Mouse (Mus musculus) testis, postnatal 10 days (tissue): ENCODE results near the gene Zfp972.
"Not testable (repeated sequence)": the region's sequence is repeated elsewhere in the genome, so short reads cannot be mapped to it uniquely, and the experiment has no call there.

Experiments
- DNase-seq: peaks from one replicate; pipeline ENCODE4 v3.0.0; 2021; ENCODE audit warnings: low spot score

The Zfp972 gene

GRCm38 (mm10) chr2:177925563-177926103 lies at the start of gene Zfp972:
Gene Zfp972, minus strand, starts transcription at chr2:177925613.
- not testable (repeated sequence) for DNase-seq

GRCm38 (mm10) chr2:177974814-177975213 lies 49.4 kb upstream of the Zfp972 start:
- not testable (repeated sequence) for DNase-seq

- DNase-seq, result peak; percentile 50
Observed at GRCm38 (mm10) chr2:177957145-177957544, 31.7 kb upstream of the Zfp972 start, which contains the start of gene Gm14326. Gene Gm14326, minus strand, starts transcription at chr2:177957297.

- peak; percentile 48 for DNase-seq
Observed at GRCm38 (mm10) chr2:177956734-177957133, 31.3 kb upstream of the Zfp972 start.

- DNase-seq, result not testable (repeated sequence)
Observed at GRCm38 (mm10) chr2:177903276-177903675, 22.1 kb downstream of the Zfp972 start.

- not testable (repeated sequence) for DNase-seq
Observed at GRCm38 (mm10) chr2:177898171-177898570, 27.2 kb downstream of the Zfp972 start.

GRCm38 (mm10) chr2:177897046-177897578 lies 28.3 kb downstream of the Zfp972 start, which contains the start of gene Gm14327:
Gene Gm14327, plus strand, starts transcription at chr2:177897096.
- not testable (repeated sequence) for DNase-seq

GRCm38 (mm10) chr2:177887743-177888142 lies 37.7 kb downstream of the Zfp972 start:
- not testable (repeated sequence) for DNase-seq

GRCm38 (mm10) chr2:177862254-177862653 lies 63.2 kb downstream of the Zfp972 start:
- DNase-seq, result not testable (repeated sequence)
